Comparison of ENCODE assay signal across 8 mouse cellular contexts in genomic region chr13:59856286-59857070, GRCm38 (mm10). TPM values are rescaled to one million over a fixed set of nuclear protein-coding genes. Genes with fewer than 3 reads are reported as not detected.
DNase-seq lines count a peak whose midpoint lies in the region.

No protein-coding gene starts in this region.

- DNase-seq in layer of hippocampus, adult 11-12 months (ENCODE audit: low spot score), result peak; percentile 61
- no peak for DNase-seq in layer of hippocampus, adult 9-10 months (ENCODE audit: low spot score)
- peak; percentile 63 for DNase-seq in ES-CJ7 (ENCODE audit: low read depth, low spot score)
- peak; percentile 61 to 65 for DNase-seq in cerebellum, postnatal 14 days
- peak; percentile 75 for DNase-seq in gastrocnemius, adult 18-20 months (ENCODE audit: low spot score)
- peak; percentile 70 for DNase-seq in kidney, postnatal 14 days
- DNase-seq in lung, postnatal 10 days, result peak; percentile 69
- DNase-seq in thymus, postnatal 14 days, result peak; percentile 41

RNA-seq across cellular contexts. Expression of gene Tut7, which starts 33.5 kb away (rescaled TPM):
- 10 to 100 TPM; 36.7 to 38.5 TPM for total RNA-seq in gastrocnemius, adult 18-20 months (2021)
